Mouse (Mus musculus) gastrocnemius, postnatal 25 days (tissue): ENCODE measurements around the gene Eef2. TPM values are rescaled to one million over a fixed set of nuclear protein-coding genes. Genes with fewer than 3 reads are reported as not detected.
"Not testable (repeated sequence)": the region's sequence is repeated elsewhere in the genome, so short reads cannot be mapped to it uniquely, and the experiment has no call there.

Experiments used
- DNase-seq: peaks from one replicate; pipeline ENCODE4 v3.0.0; 2022
- total RNA-seq, 2 experiments: library from RNA; stranded (reverse); gene quantifications; 1 replicate in 1 of 2; 2 replicates in 1 of 2; pipeline ENCODE4 v1.2.3; 2021

The Eef2 gene
- total RNA-seq, 2 experiments from 2014 or later = 838 to 862 TPM

GRCm38 (mm10) chr10:81145778-81146177, 30.7 kb upstream of the Eef2 start:
- no peak for DNase-seq

- no peak for DNase-seq
Observed at GRCm38 (mm10) chr10:81146296-81146695, 30.1 kb upstream of the Eef2 start.

- no peak for DNase-seq
Observed at GRCm38 (mm10) chr10:81151261-81151660, 25.2 kb upstream of the Eef2 start.

- DNase-seq = no peak
Observed at GRCm38 (mm10) chr10:81152609-81153008, 23.8 kb upstream of the Eef2 start.

GRCm38 (mm10) chr10:81154313-81154712, 22.1 kb upstream of the Eef2 start:
- no peak for DNase-seq

DNA sequence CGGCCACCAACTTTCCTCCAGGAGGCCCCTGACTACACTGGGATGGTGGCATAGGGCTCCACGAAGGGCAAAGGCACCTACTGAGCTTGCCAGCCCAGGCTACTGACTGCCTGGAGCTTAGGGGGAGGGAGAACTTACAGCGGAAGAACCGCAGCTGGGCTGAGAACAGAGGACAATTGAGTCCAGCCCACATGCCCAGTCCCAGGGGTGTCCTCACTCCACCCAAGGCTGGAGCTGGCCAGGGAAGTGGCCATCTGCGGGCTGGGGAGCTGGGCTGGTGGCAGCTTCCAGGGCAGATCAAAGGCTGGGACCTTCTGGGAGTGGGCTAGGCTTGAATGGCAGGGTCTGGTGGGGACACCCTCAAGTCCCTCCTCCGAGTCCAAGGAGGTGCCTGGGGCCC, 21.7 kb upstream of the Eef2 start:
- no peak for DNase-seq

- no peak for DNase-seq
Observed at GRCm38 (mm10) chr10:81161602-81162317, 14.7 kb upstream of the Eef2 start.

DNA sequence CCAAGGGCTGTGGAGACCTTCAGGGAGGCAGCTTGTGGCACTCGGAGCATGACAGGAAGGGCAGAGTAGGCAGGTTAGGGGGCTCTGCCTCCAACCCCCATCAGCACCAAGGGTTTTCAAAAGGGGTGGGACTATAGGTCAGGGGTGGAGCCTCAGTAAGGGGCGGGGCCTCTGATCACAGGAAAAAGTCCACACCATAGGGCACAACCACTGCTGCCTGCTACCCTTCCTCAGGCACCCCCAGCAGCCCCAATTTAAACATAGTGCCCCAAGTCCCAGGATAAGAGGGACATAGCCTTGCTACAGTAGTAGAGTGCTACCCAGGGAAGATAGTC, 14.1 kb upstream of the Eef2 start:
- no peak for DNase-seq

DNA sequence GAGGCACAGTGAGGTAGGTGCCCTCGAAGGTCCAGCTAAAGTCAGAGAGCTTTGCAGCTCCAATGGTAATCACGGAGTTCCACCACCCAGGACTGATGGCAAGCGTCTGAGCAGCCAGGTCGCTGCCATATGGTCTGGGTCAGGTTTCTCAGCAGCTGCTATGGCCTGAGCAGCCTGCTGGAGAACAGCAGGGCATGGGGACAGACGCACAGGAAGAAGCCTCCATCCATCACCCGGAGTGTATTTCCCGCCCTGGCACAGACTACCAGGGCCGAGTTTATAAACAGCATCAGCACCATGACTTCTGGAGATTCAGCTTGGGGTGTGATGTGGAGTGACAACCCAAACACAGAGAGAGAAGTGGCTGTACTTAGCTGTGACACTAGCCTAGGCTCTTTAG, 11.3 kb upstream of the Eef2 start:
- no peak for DNase-seq

DNA sequence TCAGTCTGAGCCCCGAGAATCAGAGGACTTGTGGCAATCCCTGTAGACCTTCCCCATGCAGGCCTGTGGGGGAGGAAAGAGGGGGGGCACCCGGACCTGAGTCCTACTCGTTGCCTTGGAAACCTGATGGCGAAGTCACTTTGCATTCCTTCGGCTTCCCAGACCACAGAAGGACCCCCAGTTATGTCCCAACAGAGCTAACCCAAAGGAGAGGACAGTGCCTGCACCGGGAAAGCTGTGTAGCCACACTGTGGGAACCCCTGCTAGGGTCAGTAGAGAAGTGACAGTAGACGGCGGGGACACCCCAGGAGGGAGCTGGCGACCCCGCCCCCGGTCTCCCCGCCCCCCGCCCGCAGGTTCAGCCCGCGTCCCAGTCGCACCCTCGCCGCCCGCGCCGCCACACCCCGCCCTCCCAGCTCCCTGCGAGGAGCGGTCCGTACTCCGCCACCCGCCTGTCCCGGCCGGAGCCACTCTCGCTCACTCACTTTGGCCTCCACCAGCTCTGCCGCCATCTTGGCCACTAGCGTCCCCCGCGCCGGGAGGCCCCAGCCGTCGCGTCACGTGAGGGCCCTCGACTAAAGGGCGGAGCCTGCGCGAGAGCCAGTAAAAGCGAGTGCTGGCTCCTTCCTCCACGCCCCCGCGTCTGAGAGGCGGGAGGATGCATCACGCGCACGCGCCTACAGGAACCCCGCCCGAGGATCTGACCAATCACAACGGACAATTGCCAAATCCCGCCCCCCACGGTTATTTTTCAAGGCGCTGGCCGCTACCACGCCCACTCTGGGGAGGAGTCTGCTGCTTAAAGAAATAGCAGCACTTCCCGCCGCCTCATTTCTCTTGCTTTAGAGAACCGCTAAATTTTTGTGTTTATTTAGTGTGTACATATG, 9.0 kb upstream of the Eef2 start, which contains the start of gene Pias4:
Gene Pias4 (minus strand): TSS at position 724 of the 887 bp plus-strand sequence.
- DNase-seq = peak; percentile 100

DNA sequence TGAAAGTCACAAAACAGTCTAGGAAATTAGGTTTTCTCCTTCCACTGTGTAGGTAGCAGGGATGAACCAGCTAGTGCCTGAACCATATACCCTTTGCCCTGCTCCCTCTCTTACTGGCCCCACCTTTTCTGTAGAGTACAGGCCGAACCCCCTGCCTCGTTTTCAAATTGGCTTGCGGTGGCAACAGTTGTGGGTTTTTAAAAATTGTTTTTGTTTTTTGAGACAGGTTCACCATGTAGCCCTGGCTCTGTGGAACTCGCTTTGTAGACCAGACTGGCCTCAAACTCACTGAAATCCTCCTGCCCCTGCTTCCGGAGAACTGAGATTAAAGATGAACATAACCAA, 8.4 kb upstream of the Eef2 start:
- DNase-seq = no peak

GRCm38 (mm10) chr10:81168521-81169244, 7.7 kb upstream of the Eef2 start:
- peak; percentile 84 for DNase-seq

DNA sequence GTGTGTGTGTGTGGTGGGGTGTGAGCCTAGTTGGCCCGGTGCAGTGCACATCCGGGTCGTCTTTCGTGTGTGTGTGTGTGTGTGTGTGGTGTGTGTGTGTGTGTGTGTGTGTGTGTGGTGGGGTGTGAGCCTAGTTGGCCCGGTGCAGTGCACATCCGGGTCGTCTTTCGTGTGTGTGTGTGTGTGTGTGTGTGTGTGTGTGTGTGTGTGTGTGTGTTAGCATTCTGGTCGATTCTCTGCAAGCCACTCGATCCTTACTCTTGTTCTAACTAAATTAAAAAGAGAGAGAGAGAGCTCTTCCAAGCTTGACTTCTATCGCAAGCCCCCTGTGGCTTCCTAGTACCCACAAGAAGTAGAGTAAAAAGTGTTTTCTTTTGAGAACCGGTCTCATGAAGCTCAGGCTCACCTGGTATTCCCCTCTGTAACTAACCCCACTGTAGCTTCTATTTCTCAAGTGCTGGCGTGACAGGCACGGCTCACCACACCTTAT, 7.0 kb upstream of the Eef2 start:
- DNase-seq = not testable (repeated sequence)

DNA sequence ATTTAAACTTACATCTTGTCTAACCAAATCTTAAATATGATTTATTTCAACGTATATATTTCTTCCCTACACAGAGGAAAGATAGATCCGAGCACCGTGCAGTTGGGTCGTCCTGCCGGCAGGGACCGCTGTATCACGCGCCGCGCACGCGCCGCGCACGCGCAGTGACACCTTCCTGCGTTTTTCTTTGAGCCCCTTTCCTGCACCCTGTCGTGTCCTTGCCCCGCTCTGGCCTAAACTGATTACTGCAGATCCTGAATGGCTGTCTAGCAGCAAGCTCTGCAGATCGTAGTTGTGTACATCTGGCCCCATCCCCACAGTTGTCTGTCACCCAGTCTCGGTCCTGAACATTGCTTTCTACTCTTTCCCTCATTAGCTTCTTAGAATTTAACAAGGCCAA, 3.3 kb upstream of the Eef2 start:
- DNase-seq = peak; percentile 78

GRCm38 (mm10) chr10:81174617-81175344, 1.6 kb upstream of the Eef2 start:
- peak; percentile 82 for DNase-seq

DNA sequence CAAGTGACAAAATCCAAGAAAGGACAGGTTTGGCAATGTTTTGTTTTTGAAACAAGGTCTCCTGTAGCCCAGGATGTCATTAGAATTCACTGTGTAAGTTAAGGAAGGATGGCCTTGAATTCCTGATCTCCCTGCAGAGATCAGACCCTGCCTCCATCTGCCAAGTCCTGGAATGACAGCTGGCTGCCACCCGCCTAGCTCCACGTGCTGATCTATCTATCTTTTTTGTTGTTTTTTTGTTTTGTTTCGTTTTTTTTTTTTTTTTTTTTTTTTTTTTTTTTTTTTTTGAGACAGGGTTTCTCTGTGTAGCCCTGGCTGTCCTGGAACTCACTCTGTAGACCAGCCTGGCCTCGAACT, 1.1 kb upstream of the Eef2 start:
- DNase-seq = not testable (repeated sequence)

GRCm38 (mm10) chr10:81175936-81176465, 430 bp upstream of the Eef2 start:
- no peak for DNase-seq

GRCm38 (mm10) chr10:81177491-81177925, 1.1 kb downstream of the Eef2 start:
- no peak for DNase-seq

DNA sequence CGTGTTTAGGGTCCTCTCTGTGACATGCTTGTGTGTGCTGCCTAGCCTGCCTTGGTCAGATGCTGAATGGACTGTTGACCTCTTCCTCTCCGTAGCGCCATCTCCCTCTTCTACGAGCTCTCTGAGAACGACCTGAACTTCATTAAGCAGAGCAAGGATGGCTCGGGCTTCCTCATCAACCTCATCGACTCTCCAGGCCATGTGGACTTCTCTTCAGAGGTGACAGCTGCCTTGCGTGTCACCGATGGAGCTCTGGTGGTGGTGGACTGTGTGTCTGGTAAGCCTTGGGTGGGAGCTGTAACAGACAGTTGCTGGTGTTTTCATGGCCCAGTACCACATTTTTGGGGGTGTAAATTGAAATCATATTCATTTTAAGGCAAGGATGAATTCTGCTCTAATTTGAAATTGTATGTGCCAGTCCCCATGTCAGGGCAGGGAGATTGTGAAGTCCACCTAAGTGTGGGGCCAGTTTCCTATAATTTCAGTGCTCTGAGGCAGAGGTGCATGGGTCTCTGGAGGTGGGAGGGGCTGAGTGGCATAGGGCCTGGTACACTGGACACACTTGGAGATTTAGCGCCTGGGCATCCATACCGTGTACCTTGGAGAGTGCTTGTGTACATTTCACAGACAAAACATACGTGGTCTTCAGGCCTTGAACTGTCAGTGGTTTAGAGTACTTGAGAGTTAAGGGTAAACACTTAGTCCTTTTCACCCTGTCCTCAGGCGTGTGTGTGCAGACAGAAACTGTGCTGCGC, 1.7 kb downstream of the Eef2 start:
- DNase-seq = no peak

GRCm38 (mm10) chr10:81178927-81179326, 2.5 kb downstream of the Eef2 start:
- no peak for DNase-seq
